Mouse (Mus musculus): ENCODE data around the gene Pdia3. TPM values are rescaled to one million over a fixed set of nuclear protein-coding genes. Genes with fewer than 3 reads are reported as not detected.
"Not testable (repeated sequence)": the region's sequence is repeated elsewhere in the genome, so short reads cannot be mapped to it uniquely, and the experiment has no call there.

Pdia3 gene
- total RNA-seq, 2 experiments from 2014 or later = 222 to 278 TPM

DNA sequence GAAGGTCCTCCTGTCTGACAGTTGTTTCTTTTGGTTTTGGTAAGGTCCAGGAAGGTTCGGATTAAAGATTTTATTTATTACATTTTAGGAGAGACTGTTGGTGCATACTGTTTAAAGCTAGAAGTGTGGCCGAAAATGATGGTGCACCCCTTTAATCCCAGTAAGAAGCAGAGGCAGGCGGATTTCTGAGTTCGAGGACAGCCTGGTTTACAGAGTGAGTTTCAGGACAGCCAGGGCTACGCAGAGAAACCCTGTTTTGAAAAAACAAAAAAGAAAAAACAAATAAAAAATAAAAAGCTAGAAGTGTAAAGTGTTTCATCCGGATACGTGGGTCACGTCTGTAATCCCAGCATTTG, 60.6 kb downstream of the Pdia3 start:
- peak; percentile 31 for ATAC-seq (ENCODE audit: poor library complexity, severe bottlenecking)

DNA sequence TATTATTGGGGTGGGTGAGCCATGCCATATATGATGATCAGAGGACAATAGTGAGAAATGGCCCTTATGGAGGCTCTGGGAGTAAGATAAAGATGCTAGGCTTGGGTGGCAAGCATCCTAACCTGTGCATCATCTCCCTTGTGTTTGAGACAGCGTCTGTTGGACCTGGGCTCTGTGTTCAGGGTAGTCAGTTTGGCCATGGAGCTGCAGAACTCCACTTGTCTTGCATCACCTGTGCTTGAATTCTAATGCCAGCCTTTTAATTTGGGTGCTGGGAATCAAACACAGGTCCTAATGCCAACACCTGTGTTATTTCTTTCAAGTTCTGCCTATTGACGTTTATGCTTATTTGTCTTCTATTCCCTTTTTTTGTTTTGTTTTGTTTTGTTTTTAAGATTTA, 61.7 kb downstream of the Pdia3 start:
- not testable (repeated sequence) for ATAC-seq (ENCODE audit: poor library complexity, severe bottlenecking)

DNA sequence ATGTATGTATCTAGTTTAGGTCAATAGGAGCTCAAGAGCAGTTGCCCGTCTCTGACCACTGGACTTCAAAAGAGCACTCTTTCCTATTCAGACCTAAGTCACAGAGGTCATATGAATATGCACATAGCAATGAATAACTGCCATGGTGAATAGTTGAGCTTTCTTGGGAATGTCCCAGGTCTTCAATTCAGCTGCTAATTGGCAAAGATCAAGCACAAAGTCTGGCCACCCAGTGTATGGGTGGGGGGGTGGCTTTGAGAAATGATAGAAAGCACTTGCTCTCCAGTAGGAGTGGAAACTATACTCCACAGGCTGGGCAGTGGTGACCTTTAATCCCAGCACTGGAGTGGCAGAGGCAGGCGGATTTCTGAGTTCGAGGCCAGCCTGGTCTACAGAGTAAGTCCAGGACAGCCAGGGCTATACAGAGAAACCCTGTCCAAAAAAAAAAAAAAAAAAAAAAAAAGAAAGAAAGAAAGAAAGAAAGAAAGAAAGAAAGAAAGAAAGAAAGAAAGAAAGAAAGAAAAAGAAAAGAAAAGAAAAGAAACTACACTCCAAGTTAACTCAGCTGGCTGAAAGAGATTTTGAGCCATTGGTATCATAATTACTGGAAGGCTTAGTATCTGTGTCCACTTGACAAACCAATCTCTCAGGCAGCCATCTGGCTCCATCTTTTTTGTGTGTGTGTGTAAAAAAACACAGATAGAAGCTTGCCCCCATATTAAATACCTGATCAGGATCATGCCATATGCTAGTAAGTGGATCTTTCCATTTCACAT, 64.1 kb downstream of the Pdia3 start:
- no peak for ATAC-seq (ENCODE audit: poor library complexity, severe bottlenecking)

DNA sequence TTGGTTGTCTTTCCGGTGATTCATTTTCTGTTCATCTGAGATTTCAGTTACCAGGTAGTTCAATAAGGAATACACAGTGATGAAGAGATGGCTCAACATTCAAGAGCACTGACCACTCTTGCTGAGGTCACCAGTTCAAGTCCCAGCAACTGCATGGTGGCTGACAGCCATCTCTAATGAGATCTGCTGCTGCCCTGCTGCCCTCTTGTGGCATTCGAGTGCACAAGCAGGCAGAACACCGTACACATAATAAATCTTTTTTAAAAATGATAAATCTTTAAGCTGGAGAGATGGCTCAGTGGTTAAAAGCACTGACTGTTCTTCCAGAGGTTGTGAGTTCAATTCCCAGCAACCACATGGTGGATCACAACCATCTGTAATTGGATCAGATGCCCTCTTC, 66.9 kb downstream of the Pdia3 start:
- peak; percentile 86 for ATAC-seq (ENCODE audit: poor library complexity, severe bottlenecking)

DNA sequence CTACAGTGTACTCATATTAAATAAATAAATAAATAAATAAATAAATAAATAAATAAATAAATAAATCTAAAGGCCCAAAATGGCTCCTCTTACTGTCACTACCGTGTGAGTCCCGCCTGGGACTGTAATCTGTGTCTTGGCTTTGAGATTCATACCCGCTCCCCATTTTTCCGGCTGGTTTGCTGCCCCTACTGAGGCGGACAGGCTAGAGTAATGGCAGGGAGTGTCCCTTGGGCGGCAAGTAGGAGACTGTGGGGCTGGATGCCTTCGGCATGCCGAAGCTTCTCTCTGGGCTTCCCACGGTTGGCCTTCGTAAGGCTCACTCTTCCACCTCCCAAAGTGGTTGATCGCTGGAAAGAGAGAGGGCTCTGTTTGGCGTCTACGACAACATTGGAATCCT, 67.3 kb downstream of the Pdia3 start:
- not testable (repeated sequence) for ATAC-seq (ENCODE audit: poor library complexity, severe bottlenecking)

DNA sequence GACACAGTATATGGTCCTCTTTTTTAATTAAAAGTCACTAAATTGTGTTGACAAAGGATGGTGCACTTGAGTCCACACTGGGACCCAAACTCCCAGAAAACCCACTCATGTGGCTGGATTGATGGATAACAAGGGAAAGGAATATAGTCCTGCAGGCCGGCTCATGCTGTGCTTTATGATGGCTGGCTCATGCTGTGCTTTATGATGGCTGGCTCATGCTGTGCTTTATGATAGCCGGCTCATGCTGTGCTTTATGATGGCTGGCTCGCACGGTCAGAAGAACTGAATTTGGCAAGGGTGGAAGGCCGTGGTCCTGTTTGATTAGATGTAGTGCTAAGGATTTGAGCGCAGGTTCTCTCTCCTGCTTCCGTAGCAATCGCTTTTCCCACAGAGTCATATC, 70.0 kb downstream of the Pdia3 start:
- ATAC-seq (ENCODE audit: poor library complexity, severe bottlenecking) = no peak

DNA sequence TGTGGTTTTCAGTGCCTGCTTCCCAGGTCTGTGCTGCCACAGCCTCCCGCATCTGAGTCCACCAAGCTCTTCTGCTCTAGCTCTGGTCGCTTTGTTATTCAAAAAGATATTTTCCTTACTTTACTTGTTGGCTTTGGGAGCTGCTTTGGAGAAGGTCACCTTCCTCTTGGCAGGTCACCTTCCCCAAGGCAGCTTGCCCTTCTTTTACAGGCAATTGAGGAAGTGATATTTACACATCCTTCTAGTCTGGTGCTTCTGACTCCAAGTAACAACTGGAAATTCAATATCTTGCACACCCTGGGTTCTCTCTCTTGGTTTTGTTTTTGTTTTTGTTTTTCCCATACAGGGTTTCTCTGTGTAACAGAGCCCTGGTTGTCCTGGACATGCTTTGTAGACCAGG, 70.8 kb downstream of the Pdia3 start:
- ATAC-seq (ENCODE audit: poor library complexity, severe bottlenecking) = peak; percentile 55

Other genes starting within 250 kb of the Pdia3 start
- gene Tubgcp4, start 243.1 kb upstream of the Pdia3 start, total RNA-seq (2015) = 45.1 and 45.5 TPM in 2 replicates
- 34.3 and 42.9 TPM in 2 replicates for gene Tubgcp4, start 243.1 kb upstream of the Pdia3 start, total RNA-seq (2017)
- 24.3 and 27.1 TPM in 2 replicates for gene Zscan29, start 242.7 kb upstream of the Pdia3 start, total RNA-seq (2015)
- 27.0 and 37.4 TPM in 2 replicates for gene Zscan29, start 242.7 kb upstream of the Pdia3 start, total RNA-seq (2017)
- gene Trp53bp1, start 142.4 kb upstream of the Pdia3 start, total RNA-seq (2015) = 8.3 and 10.3 TPM in 2 replicates
- 4.6 and 7.9 TPM in 2 replicates for gene Trp53bp1, start 142.4 kb upstream of the Pdia3 start, total RNA-seq (2017)
- 0.96 TPM in 1 of 2 replicates, not detected in the other for gene Map1a, start 124.2 kb upstream of the Pdia3 start, total RNA-seq (2015)
- gene Map1a, start 124.2 kb upstream of the Pdia3 start, total RNA-seq (2017) = 0.04 and 0.08 TPM in 2 replicates
- gene Ppip5k1, start 58.4 kb upstream of the Pdia3 start, total RNA-seq (2015) = 4.5 and 6.5 TPM in 2 replicates
- gene Ppip5k1, start 58.4 kb upstream of the Pdia3 start, total RNA-seq (2017) = 8.8 and 12.5 TPM in 2 replicates
- gene Ckmt1, start 56.1 kb upstream of the Pdia3 start, total RNA-seq (2015) = not detected in 2 replicates
- gene Ckmt1, start 56.1 kb upstream of the Pdia3 start, total RNA-seq (2017) = not detected in 2 replicates
- gene Strc, start 26.6 kb upstream of the Pdia3 start, total RNA-seq (2015) = not detected in 2 replicates
- gene Strc, start 26.6 kb upstream of the Pdia3 start, total RNA-seq (2017) = not detected in 2 replicates
- gene Catsper2, start within 50 bp of the Pdia3 start, total RNA-seq (2015) = 0.98 and 2.1 TPM in 2 replicates
- 0.89 and 1.4 TPM in 2 replicates for gene Catsper2, start within 50 bp of the Pdia3 start, total RNA-seq (2017)
- gene Ell3, start 30.5 kb downstream of the Pdia3 start, total RNA-seq (2015) = not detected in 2 replicates
- not detected in 2 replicates for gene Ell3, start 30.5 kb downstream of the Pdia3 start, total RNA-seq (2017)
- 390 and 393 TPM in 2 replicates for gene Serf2, start 35.4 kb downstream of the Pdia3 start, total RNA-seq (2015)
- 216 and 267 TPM in 2 replicates for gene Serf2, start 35.4 kb downstream of the Pdia3 start, total RNA-seq (2017)
- gene Hypk, start 39.5 kb downstream of the Pdia3 start, total RNA-seq (2015) = 68.9 and 78.0 TPM in 2 replicates
- 58.5 and 73.2 TPM in 2 replicates for gene Hypk, start 39.5 kb downstream of the Pdia3 start, total RNA-seq (2017)
- not detected in 2 replicates for gene Serinc4, start 43.0 kb downstream of the Pdia3 start, total RNA-seq (2015)
- 0.22 TPM in 1 of 2 replicates, not detected in the other for gene Serinc4, start 43.0 kb downstream of the Pdia3 start, total RNA-seq (2017)
- gene Mfap1b, start 60.3 kb downstream of the Pdia3 start, total RNA-seq (2015) = 39.0 and 40.4 TPM in 2 replicates
- 42.2 and 48.4 TPM in 2 replicates for gene Mfap1b, start 60.3 kb downstream of the Pdia3 start, total RNA-seq (2017)
- gene Mfap1a, start 92.9 kb downstream of the Pdia3 start, total RNA-seq (2015) = 22.1 and 24.2 TPM in 2 replicates
- gene Mfap1a, start 92.9 kb downstream of the Pdia3 start, total RNA-seq (2017) = 42.7 and 47.2 TPM in 2 replicates
- gene Wdr76, start 92.9 kb downstream of the Pdia3 start, total RNA-seq (2015) = 25.7 and 34.4 TPM in 2 replicates
- gene Wdr76, start 92.9 kb downstream of the Pdia3 start, total RNA-seq (2017) = 34.5 and 35.6 TPM in 2 replicates